Mouse (Mus musculus) midbrain, embryonic 11.5 days (tissue): Measurements from ENCODE around the gene C1s2. TPM values are rescaled to one million over a fixed set of nuclear protein-coding genes. Genes with fewer than 3 reads are reported as not detected.
A peak's percentile ranks its signal among the peaks of the same experiment; 100 is the strongest.
"Not testable (repeated sequence)": the region's sequence is repeated elsewhere in the genome, so short reads cannot be mapped to it uniquely, and the experiment has no call there.

Experiments
- ATAC-seq: fragments of 200-750 bp; cut with Nextera tagmentation; 2 replicates; pipeline ENCODE4 v1.8.0; 2017; ENCODE audit warnings: moderate TSS enrichment, moderate library complexity; ENCODE audit not compliant: low FRiP score
- DNase-seq: peaks from one replicate; pipeline ENCODE4 v3.0.0; 2015; ENCODE audit warnings: low spot score; ENCODE audit errors: missing footprints
- H3K27ac ChIP-seq: fragments of 300-500 bp; sonication (generic); 2 replicates; pipeline ENCODE4 v1.5.1; 2014; ENCODE audit warnings: low read depth, low read length
- H3K27me3 ChIP-seq: fragments of 300-500 bp; sonication (generic); 2 replicates; pipeline ENCODE4 v1.6.1; 2014; ENCODE audit warnings: mild to moderate bottlenecking, low read length, moderate library complexity, mixed read lengths; ENCODE audit not compliant: control insufficient read depth, insufficient read depth
- H3K36me3 ChIP-seq: fragments of 300-500 bp; sonication (generic); 2 replicates; pipeline ENCODE4 v1.6.1; 2014; ENCODE audit warnings: mild to moderate bottlenecking, low read length, moderate library complexity, mixed read lengths; ENCODE audit not compliant: control insufficient read depth, insufficient read depth
- H3K4me1 ChIP-seq: fragments of 300-500 bp; sonication (generic); 2 replicates; pipeline ENCODE4 v1.6.1; 2014; ENCODE audit warnings: low read length; ENCODE audit not compliant: control insufficient read depth, insufficient read depth
- H3K4me2 ChIP-seq: fragments of 300-500 bp; sonication (generic); 2 replicates; pipeline ENCODE4 v1.6.1; 2014; ENCODE audit warnings: mild to moderate bottlenecking, moderate library complexity
- H3K4me3 ChIP-seq: fragments of 300-500 bp; sonication (generic); 2 replicates; pipeline ENCODE4 v1.5.1; 2014; ENCODE audit warnings: low read depth, low read length
- H3K9ac ChIP-seq: fragments of 300-500 bp; sonication (generic); 2 replicates; pipeline ENCODE4 v1.6.1; 2014; ENCODE audit warnings: low read length
- H3K9me3 ChIP-seq: fragments of 300-500 bp; sonication (generic); 2 replicates; pipeline ENCODE4 v1.6.1; 2016; ENCODE audit warnings: low read length; ENCODE audit not compliant: control insufficient read depth
- WGBS: fragments of 180-500 bp; shearing (Covaris S2); extraction: QIAGEN DNeasy Blood & Tissue Kit; methylation state at CpG from one replicate; pipeline ENCODE4 v1.1.7; 2014; 5-methylcytosine and 5-hydroxymethylcytosine counted together
- polyA plus RNA-seq: library from polyadenylated mRNA; unstranded; fragments of >200 nt; fragmentation: Nextera tagmentation; extraction: Ambion mirVana; gene quantifications from 2 replicates; pipeline ENCODE4 v1.2.1, GENCODE M21; 2014

Gene C1s2
- polyA plus RNA-seq, 1 experiment from 2014 or later = not detected

- Histone ChIP-seq H3K27ac (no peak overlapping the region), H3K27me3 (no peaks in the 10 kb centered on the region), H3K9me3 (peaks cover 3% of the 10 kb centered on the region; the same call in 1 of the 2 replicates), H3K9ac (no peak overlapping the region), H3K4me1 (no peaks in the 10 kb centered on the region; the same call in 1 of the 2 replicates), H3K4me3 (no peak overlapping the region), H3K36me3 (no peaks in the 10 kb centered on the region), H3K4me2 (no peak overlapping the region)
- 81% methylated on average over 2 of the region's 2 CpGs for WGBS
- no peak for ATAC-seq
- no peak for DNase-seq
These were observed 22.2 kb upstream of the C1s2 start for GRCm38 (mm10) chr6:124658067-124658466.

- Histone ChIP-seq H3K4me3 (no peak overlapping the region), H3K4me2 (no peak overlapping the region), H3K27me3 (no peaks in the 10 kb centered on the region), H3K4me1 (no peaks in the 10 kb centered on the region), H3K9ac (no peak overlapping the region), H3K9me3 (peaks cover 3% of the 10 kb centered on the region; the same call in 1 of the 2 replicates), H3K27ac (no peak overlapping the region), H3K36me3 (no peaks in the 10 kb centered on the region)
- DNase-seq (no peak), ATAC-seq (no peak)
- WGBS = 74% methylated on average over 6 of the region's 6 CpGs
These were observed 20.0 kb upstream of the C1s2 start for GRCm38 (mm10) chr6:124655893-124656292.

- no peak overlapping the region for H3K27ac ChIP-seq
- ATAC-seq (no peak), DNase-seq (no peak)
- H3K27me3 ChIP-seq = no peaks in the 10 kb centered on the region
- no peaks in the 10 kb centered on the region for H3K4me1 ChIP-seq
- no peak overlapping the region for H3K4me3 ChIP-seq
- WGBS = 71% methylated on average over 1 of the region's 1 CpGs
- H3K9me3 ChIP-seq = no peaks in the 10 kb centered on the region
- no peak overlapping the region for H3K9ac ChIP-seq
- H3K4me2 ChIP-seq = no peak overlapping the region
- no peaks in the 10 kb centered on the region for H3K36me3 ChIP-seq
These were observed 10.5 kb upstream of the C1s2 start for GRCm38 (mm10) chr6:124646394-124646793.

- H3K27me3 ChIP-seq = no peaks in the 10 kb centered on the region
- H3K9ac ChIP-seq = no peak overlapping the region
- DNase-seq (peak; percentile 87), ATAC-seq (no peak)
- H3K36me3 ChIP-seq = no peaks in the 10 kb centered on the region
- H3K27ac ChIP-seq = no peak overlapping the region
- no peak overlapping the region for H3K4me3 ChIP-seq
- 37% methylated on average over 8 of the region's 8 CpGs for WGBS
- no peaks in the 10 kb centered on the region for H3K4me1 ChIP-seq
- no peak overlapping the region for H3K4me2 ChIP-seq
- no peaks in the 10 kb centered on the region for H3K9me3 ChIP-seq
These were observed 5.1 kb upstream of the C1s2 start for GRCm38 (mm10) chr6:124640997-124641396.

- Histone ChIP-seq H3K36me3 (no peaks in the 10 kb centered on the region), H3K9me3 (no peaks in the 10 kb centered on the region), H3K27ac (no peak overlapping the region), H3K4me2 (no peak overlapping the region), H3K27me3 (no peaks in the 10 kb centered on the region), H3K4me1 (no peaks in the 10 kb centered on the region), H3K4me3 (no peak overlapping the region), H3K9ac (no peak overlapping the region)
- DNase-seq (no peak), ATAC-seq (no peak)
- WGBS = 91% methylated on average over 3 of the region's 4 CpGs
These were observed 4.2 kb upstream of the C1s2 start for GRCm38 (mm10) chr6:124640041-124640440.

GRCm38 (mm10) chr6:124636858-124637460 is 1.1 kb upstream of the C1s2 start:
- H3K36me3 ChIP-seq, H3K4me2 ChIP-seq, H3K27me3 ChIP-seq, DNase-seq, ATAC-seq, H3K4me1 ChIP-seq, H3K9me3 ChIP-seq, H3K9ac ChIP-seq, H3K4me3 ChIP-seq, H3K27ac ChIP-seq: not testable (repeated sequence)
- 46% methylated on average over 6 of the region's 6 CpGs for WGBS

GRCm38 (mm10) chr6:124630763-124631162 is 5.1 kb downstream of the C1s2 start:
- 96% methylated on average over 4 of the region's 4 CpGs for WGBS
- Histone ChIP-seq H3K4me1 (no peaks in the 10 kb centered on the region), H3K9ac (no peak overlapping the region), H3K27ac (no peak overlapping the region), H3K36me3 (no peaks in the 10 kb centered on the region), H3K4me3 (no peak overlapping the region), H3K4me2 (no peak overlapping the region), H3K27me3 (no peaks in the 10 kb centered on the region), H3K9me3 (no peaks in the 10 kb centered on the region)
- DNase-seq (no peak), ATAC-seq (no peak)

- 19% methylated on average over 1 of the region's 1 CpGs for WGBS
- H3K4me2 ChIP-seq, H3K27ac ChIP-seq, DNase-seq, H3K36me3 ChIP-seq, H3K9me3 ChIP-seq, H3K4me3 ChIP-seq, H3K9ac ChIP-seq, ATAC-seq, H3K27me3 ChIP-seq, H3K4me1 ChIP-seq: not testable (repeated sequence)
These were observed 9.7 kb downstream of the C1s2 start for GRCm38 (mm10) chr6:124626184-124626583.

- Histone ChIP-seq H3K36me3 (no peaks in the 10 kb centered on the region), H3K9me3 (no peaks in the 10 kb centered on the region), H3K4me2 (no peak overlapping the region), H3K27ac (no peak overlapping the region), H3K27me3 (no peaks in the 10 kb centered on the region), H3K4me3 (no peak overlapping the region), H3K4me1 (no peaks in the 10 kb centered on the region), H3K9ac (no peak overlapping the region)
- WGBS = 90% methylated on average over 13 of the region's 13 CpGs
- no peak for ATAC-seq
- no peak for DNase-seq
These were observed 10.3 kb downstream of the C1s2 start for GRCm38 (mm10) chr6:124625612-124626011.
